Mouse (Mus musculus) myocyte (in vitro differentiated cells): ENCODE results near the gene Tmbim4.

ENCODE experiments used
- E2F4 ChIP-seq: IDR thresholded peaks from one replicate; pipeline ENCODE4 v1.6.1; 2011; ENCODE audit warnings: mild to moderate bottlenecking, control low read depth, moderate library complexity; ENCODE audit not compliant: insufficient read depth
- MAX ChIP-seq: IDR thresholded peaks from one replicate; pipeline ENCODE4 v1.6.1; 2011; ENCODE audit warnings: low read depth, mild to moderate bottlenecking, control low read depth
- MYOD1 ChIP-seq, 3 experiments: IDR thresholded peaks; one replicate each; pipeline ENCODE4 v1.6.1; 2011; ENCODE audit warnings: control low read depth in 2 of 3, low read depth in 2 of 3, mild to moderate bottlenecking in 2 of 3, moderate library complexity in 1 of 3; ENCODE audit not compliant: insufficient read length in 2 of 3, control insufficient read depth in 1 of 3
- POLR2A ChIP-seq: IDR thresholded peaks from one replicate; pipeline ENCODE4 v1.6.1; 2011; ENCODE audit warnings: low read depth, mild to moderate bottlenecking, control low read depth, moderate library complexity; ENCODE audit not compliant: insufficient read length
- TCF12 ChIP-seq: IDR thresholded peaks from one replicate; pipeline ENCODE4 v1.6.1; 2011; ENCODE audit warnings: mild to moderate bottlenecking, control low read depth; ENCODE audit not compliant: poor library complexity, insufficient read depth, severe bottlenecking

GRCm38 (mm10) chr10:120170277-120170676, 31.1 kb upstream of the Tmbim4 start:
- TF ChIP-seq E2F4 (no peak), MYOD1 (IDR thresholded peaks at IDR 0.05; ENCODE audit: control insufficient read depth in 1 of 3, insufficient read length in 2 of 3, low read depth in 2 of 3) (no peak), MAX (no peak), TCF12 (no peak), POLR2A (no peak)
